Mouse (Mus musculus) midbrain, postnatal 0 days (tissue): ENCODE results near the gene Reep3. TPM values are rescaled to one million over a fixed set of nuclear protein-coding genes. Genes with fewer than 3 reads are reported as not detected.

Experiments used
- ATAC-seq: fragments of 200-750 bp; cut with Nextera tagmentation; 2 replicates; pipeline ENCODE4 v1.8.0; 2017; ENCODE audit warnings: moderate number of reproducible peaks, mild to moderate bottlenecking, moderate TSS enrichment, moderate library complexity; ENCODE audit not compliant: low FRiP score
- DNase-seq: peaks from one replicate; pipeline ENCODE4 v3.0.0-alpha.2; 2015; ENCODE audit warnings: low spot score
- H3K27ac ChIP-seq: fragments of 300-500 bp; sonication (generic); 2 replicates; pipeline ENCODE4 v1.5.1; 2014; ENCODE audit warnings: low read depth, mild to moderate bottlenecking, low read length, mixed read lengths
- H3K27me3 ChIP-seq: fragments of 300-500 bp; sonication (generic); 2 replicates; pipeline ENCODE4 v1.6.1; 2014; ENCODE audit warnings: low read length, control low read depth, mixed read lengths; ENCODE audit not compliant: insufficient read depth
- H3K36me3 ChIP-seq: fragments of 300-500 bp; sonication (generic); 2 replicates; pipeline ENCODE4 v1.6.1; 2014; ENCODE audit warnings: low read length, control low read depth, mixed read lengths; ENCODE audit not compliant: insufficient read depth
- H3K4me1 ChIP-seq: fragments of 300-500 bp; sonication (generic); 2 replicates; pipeline ENCODE4 v1.6.1; 2014; ENCODE audit warnings: mild to moderate bottlenecking, control low read depth, antibody characterized with exemption, low read length, mixed read lengths; ENCODE audit not compliant: insufficient read depth
- H3K4me2 ChIP-seq: fragments of 300-500 bp; sonication (generic); 2 replicates; pipeline ENCODE4 v1.6.1; 2014; ENCODE audit warnings: low read depth, mild to moderate bottlenecking, low read length, mixed read lengths; ENCODE audit not compliant: poor library complexity, severe bottlenecking
- H3K4me3 ChIP-seq: fragments of 300-500 bp; sonication (generic); 2 replicates; pipeline ENCODE4 v1.5.1; 2014; ENCODE audit warnings: low read depth, mild to moderate bottlenecking, low read length, moderate library complexity
- H3K9ac ChIP-seq: fragments of 300-500 bp; sonication (generic); replicated peaks from 2 replicates; pipeline ENCODE4 v1.6.1; 2014; ENCODE audit warnings: mild to moderate bottlenecking, low read length, moderate library complexity, mixed read lengths; ENCODE audit not compliant: poor library complexity, severe bottlenecking
- H3K9me3 ChIP-seq: fragments of 300-500 bp; sonication (generic); 2 replicates; pipeline ENCODE4 v1.6.1; 2016; ENCODE audit warnings: low read length, control low read depth
- CTCF ChIP-seq: IDR thresholded peaks from 2 replicates; pipeline ENCODE4 v1.5.1; 2016; ENCODE audit warnings: antibody characterized with exemption, mild to moderate bottlenecking
- WGBS: fragments of 180-500 bp; shearing (Covaris S2); extraction: QIAGEN DNeasy Blood & Tissue Kit; methylation state at CpG from one replicate; pipeline ENCODE4 v1.1.7; 2014; 5-methylcytosine and 5-hydroxymethylcytosine counted together
- polyA plus RNA-seq: library from polyadenylated mRNA; unstranded; fragments of >200 nt; fragmentation: Nextera tagmentation; extraction: Ambion mirVana; gene quantifications from 2 replicates; pipeline ENCODE4 v1.2.1, GENCODE M21; 2015
- total RNA-seq: library from RNA; depleted of rRNA; stranded (reverse); fragments of >200 nt; gene quantifications from 2 replicates; pipeline ENCODE4 v1.2.3, GENCODE M21; 2014

The Reep3 gene
- total and polyA plus RNA-seq, 2 experiments from 2014 or later: 26.6 to 28.1 TPM

- Histone ChIP-seq H3K4me1 (peaks cover 11% of the 10 kb centered on the region; the same call in 1 of the 2 replicates), H3K27ac (no peak overlapping the region), H3K4me3 (no peak overlapping the region), H3K4me2 (no peak overlapping the region), H3K27me3 (no peaks in the 10 kb centered on the region), H3K36me3 (no peaks in the 10 kb centered on the region), H3K9ac (no peak overlapping the region), H3K9me3 (no peaks in the 10 kb centered on the region)
- no peak for DNase-seq
- TF ChIP-seq CTCF: no peak
- no peak for ATAC-seq
- 91% methylated on average over 5 of the region's 5 CpGs for WGBS
Measured at GRCm38 (mm10) chr10:67000136-67000535, 96.6 kb downstream of the Reep3 start.

GRCm38 (mm10) chr10:66998770-66999169 is 98.0 kb downstream of the Reep3 start:
- no peak overlapping the region for H3K4me2 ChIP-seq
- no peak overlapping the region for H3K9ac ChIP-seq
- H3K36me3 ChIP-seq: no peaks in the 10 kb centered on the region
- ATAC-seq (no peak), DNase-seq (no peak)
- H3K9me3 ChIP-seq: no peaks in the 10 kb centered on the region
- H3K4me1 ChIP-seq: peaks cover 11% of the 10 kb centered on the region; the same call in 1 of the 2 replicates
- no peaks in the 10 kb centered on the region for H3K27me3 ChIP-seq
- TF ChIP-seq CTCF: no peak
- 93% methylated on average over 7 of the region's 7 CpGs for WGBS
- no peak overlapping the region for H3K4me3 ChIP-seq
- no peak overlapping the region for H3K27ac ChIP-seq

- no peak for TF ChIP-seq CTCF
- ATAC-seq (no peak), DNase-seq (peak; percentile 30)
- Histone ChIP-seq H3K36me3 (no peaks in the 10 kb centered on the region), H3K27me3 (no peaks in the 10 kb centered on the region), H3K4me3 (no peak overlapping the region), H3K4me2 (no peak overlapping the region), H3K4me1 (no peaks in the 10 kb centered on the region), H3K9me3 (no peaks in the 10 kb centered on the region), H3K9ac (no peak overlapping the region), H3K27ac (no peak overlapping the region)
- WGBS: 52% methylated on average over 6 of the region's 6 CpGs
Measured at GRCm38 (mm10) chr10:66995181-66995580, 101.6 kb downstream of the Reep3 start.

- no peak overlapping the region for H3K9ac ChIP-seq
- H3K27me3 ChIP-seq: no peaks in the 10 kb centered on the region
- no peak overlapping the region for H3K4me3 ChIP-seq
- DNase-seq: peak; percentile 38
- ATAC-seq: no peak
- H3K36me3 ChIP-seq: no peaks in the 10 kb centered on the region
- H3K4me1 ChIP-seq: no peaks in the 10 kb centered on the region
- WGBS: 71% methylated on average over 5 of the region's 5 CpGs
- TF ChIP-seq CTCF: no peak
- H3K27ac ChIP-seq: no peak overlapping the region
- H3K4me2 ChIP-seq: no peak overlapping the region
- no peaks in the 10 kb centered on the region for H3K9me3 ChIP-seq
Measured at GRCm38 (mm10) chr10:66994469-66994868, 102.3 kb downstream of the Reep3 start.

- Histone ChIP-seq H3K4me1 (no peaks in the 10 kb centered on the region), H3K27ac (no peak overlapping the region), H3K9me3 (no peaks in the 10 kb centered on the region), H3K9ac (no peak overlapping the region), H3K4me3 (no peak overlapping the region), H3K36me3 (no peaks in the 10 kb centered on the region), H3K4me2 (no peak overlapping the region), H3K27me3 (no peaks in the 10 kb centered on the region)
- no peak for DNase-seq
- TF ChIP-seq CTCF: no peak
- ATAC-seq: no peak
- 69% methylated on average over 5 of the region's 5 CpGs for WGBS
Measured at GRCm38 (mm10) chr10:66992591-66992990, 104.2 kb downstream of the Reep3 start.

- no peak overlapping the region for H3K27ac ChIP-seq
- no peak overlapping the region for H3K4me3 ChIP-seq
- DNase-seq (no peak), ATAC-seq (no peak)
- WGBS: 86% methylated on average over 3 of the region's 3 CpGs
- H3K4me2 ChIP-seq: no peak overlapping the region
- no peaks in the 10 kb centered on the region for H3K9me3 ChIP-seq
- no peaks in the 10 kb centered on the region for H3K27me3 ChIP-seq
- no peak overlapping the region for H3K9ac ChIP-seq
- no peaks in the 10 kb centered on the region for H3K36me3 ChIP-seq
- TF ChIP-seq CTCF: no peak
- no peaks in the 10 kb centered on the region for H3K4me1 ChIP-seq
Measured at GRCm38 (mm10) chr10:66990506-66990905, 106.2 kb downstream of the Reep3 start.
